Mouse (Mus musculus) left cerebral cortex, postnatal 4 days (tissue): ENCODE data around the gene Hsd17b10. TPM values are rescaled to one million over a fixed set of nuclear protein-coding genes. Genes with fewer than 3 reads are reported as not detected.

Experiments used
- DNase-seq: peaks from one replicate; pipeline ENCODE4 v3.0.0-alpha.2; 2022
- intact Hi-C: fragments of 180-260 bp; cut with DNase I; formaldehyde crosslinking; loops from one replicate; pipeline ENCODE4 v1.15.1; 2025
- total RNA-seq, 2 experiments: library from RNA; stranded (reverse); gene quantifications; 2 replicates each; pipeline ENCODE4 v1.2.3; 2021

The Hsd17b10 gene
- total RNA-seq, result 10 to 100 TPM; 49.0 to 58.2 TPM

DNA sequence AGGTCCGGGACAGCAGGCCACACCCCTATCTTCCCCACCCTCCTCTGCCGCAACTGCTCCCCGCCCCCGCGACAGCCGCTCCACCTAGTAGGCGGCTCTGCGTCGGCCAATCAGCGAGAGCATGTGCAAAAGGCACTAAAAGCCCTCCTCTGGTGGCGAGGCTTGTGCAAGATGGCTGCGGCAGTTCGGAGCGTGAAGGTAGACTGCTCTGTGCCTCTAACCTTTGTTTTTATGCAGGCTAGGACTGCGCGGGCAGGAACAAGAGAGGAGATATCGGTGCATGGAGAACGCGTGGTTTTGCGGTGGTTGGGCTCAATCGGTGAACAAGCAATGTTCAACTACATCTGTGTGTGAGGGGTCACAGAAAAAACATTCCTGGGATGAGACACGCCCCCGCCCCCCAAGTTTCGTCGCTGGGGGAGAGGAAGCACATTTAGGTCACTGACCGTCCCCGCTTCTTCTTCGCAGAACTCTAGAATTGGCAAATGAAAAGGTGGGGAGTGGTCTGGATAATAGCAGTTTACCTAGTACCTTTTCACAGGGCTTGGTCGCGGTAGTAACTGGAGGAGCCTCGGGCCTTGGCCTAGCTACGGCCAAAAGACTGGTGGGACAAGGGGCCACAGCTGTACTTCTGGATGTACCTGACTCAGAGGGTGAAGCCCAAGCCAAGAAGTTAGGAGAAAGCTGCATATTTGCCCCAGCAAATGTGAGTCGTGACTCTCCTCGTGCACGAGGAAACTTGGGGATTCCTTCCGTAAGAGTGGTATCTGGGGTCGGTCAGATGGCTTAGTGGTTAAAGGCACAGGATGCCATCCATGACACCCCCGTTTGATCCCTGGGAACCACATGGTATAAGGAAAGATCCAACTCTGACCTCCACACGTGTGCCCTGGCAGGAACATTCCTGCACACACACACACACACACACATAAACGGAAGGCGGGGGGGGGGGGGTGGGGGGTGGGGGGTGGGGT lies at the start of gene Hsd17b10:
Gene Hsd17b10, plus strand, starts transcription at position 109 of the 974 bp plus-strand sequence.
- intact Hi-C loops, result no loop called here

DNA sequence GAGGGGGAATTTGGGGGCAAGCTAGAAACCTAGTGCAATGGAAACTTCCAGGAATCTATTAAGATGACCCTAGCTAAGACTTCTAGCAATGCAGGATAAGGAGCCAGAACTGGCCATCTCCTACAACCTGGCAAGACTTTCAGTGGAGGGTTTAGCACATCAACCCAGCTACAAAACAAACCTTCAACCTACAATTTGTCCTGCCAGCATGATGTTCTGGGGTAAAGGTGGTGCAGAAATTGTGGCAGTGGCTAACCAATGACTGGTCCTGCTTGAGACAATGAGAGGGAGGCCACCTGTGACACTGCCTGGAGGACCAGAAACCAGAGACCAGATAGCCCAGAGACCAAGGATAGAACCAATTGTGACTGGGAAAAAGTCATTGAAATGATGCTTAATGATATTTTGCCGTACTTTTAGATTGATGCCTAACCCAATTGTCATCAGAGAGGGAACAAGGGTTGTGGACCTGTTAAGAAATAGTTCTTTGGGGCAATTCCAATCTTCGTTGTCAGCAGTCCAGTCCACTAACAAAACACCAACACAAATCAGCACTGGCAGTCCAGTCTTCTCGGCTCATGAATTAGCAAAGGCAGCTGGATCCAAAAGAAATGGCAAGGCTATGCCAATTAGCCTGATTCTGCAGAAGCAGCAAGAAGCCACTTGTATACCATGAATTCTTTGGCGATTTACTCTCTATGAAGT lies 2.5 kb upstream of the Hsd17b10 start:
- intact Hi-C loops, result no loop called here
- DNase-seq, result no peak

More for the DNA sequence above, at the start of gene Hsd17b10:
- DNase-seq, result peak; percentile 82

DNA sequence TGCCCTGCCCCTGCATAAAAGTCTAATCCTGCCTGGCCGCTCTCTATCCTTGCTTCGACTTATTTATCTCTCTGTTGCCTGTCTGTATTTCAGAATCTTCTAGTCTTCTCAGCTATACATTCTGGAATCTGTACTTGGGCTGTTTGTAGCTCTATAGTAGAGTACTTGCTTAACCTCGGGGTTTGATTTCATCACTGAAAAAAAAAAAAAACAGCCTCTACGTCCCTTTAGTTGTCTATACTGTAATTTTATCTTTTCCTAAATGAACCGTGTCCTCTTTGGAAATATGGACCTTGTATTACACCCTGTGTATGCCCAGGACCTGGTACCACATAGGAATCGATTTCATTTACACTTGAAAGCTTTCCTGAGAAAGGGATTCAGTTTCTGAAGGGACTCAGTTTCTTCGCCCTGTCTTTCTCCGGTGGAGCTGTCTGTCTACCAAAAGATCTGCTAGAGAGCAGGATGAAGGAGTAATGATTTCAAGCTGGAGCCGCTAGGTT lies 412 bp upstream of the Hsd17b10 start:
- intact Hi-C loops, result no loop called here
- no peak for DNase-seq

DNA sequence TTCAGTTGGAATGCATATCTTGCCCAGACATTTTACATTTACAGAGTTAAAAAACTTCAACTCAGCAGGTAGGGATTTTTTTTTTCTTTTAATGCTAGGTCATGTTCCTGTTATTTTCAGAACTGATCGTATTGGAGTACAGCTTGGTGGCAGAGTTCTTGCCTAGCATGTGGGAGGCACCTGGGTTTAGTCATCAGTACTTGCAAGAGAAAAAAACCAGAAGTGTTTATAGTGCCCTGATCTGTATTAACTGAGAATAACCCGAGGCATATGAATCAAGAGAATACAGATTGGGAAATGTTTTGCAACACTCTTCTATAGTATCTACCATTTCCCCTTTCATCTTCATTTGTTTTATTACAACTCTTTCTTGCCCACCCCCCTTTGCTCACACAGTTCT lies 1.2 kb downstream of the Hsd17b10 start:
- intact Hi-C loops, result no loop called here
- no peak for DNase-seq

DNA sequence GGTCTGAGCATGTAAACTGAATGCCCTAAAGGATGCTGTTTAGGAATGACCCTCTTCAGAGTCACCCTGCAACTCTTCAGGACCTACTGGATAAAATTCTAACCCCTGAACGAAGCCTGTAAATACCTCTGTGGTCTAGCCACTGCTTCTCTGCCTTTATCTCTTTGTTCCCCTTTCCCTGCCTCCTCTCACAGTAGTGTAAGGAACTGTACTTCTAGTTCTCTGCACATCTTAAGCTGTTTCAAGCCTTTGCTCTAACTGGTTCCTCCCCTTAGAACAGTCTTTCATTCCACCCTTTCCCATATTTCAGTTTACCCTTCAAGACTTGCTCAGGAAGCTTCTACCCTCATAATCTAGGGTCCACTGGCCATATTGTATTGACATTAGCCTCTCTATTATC lies 6.2 kb downstream of the Hsd17b10 start:
- intact Hi-C loops, result no loop called here
- no peak for DNase-seq

DNA sequence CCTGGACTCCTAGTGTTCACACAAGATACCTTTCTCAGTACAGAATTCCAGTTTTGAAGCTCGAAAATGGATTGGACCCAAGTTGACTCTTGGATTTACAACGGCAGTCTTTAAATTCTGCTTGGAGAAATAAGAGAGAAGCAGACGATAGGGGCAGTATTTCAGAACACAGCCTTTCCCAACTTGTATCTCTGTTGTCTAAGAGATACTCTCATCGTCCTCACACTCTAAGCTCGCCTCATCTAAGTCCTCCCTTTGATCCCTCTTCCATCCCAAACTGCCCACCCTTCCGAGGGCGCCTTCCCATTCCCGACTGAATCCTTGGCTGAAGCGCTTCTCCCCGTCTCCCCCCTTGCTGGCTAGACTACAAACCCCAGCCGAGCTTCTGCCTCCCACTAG lies 14.1 kb downstream of the Hsd17b10 start:
- no peak for DNase-seq
- intact Hi-C loops, result no loop called here

DNA sequence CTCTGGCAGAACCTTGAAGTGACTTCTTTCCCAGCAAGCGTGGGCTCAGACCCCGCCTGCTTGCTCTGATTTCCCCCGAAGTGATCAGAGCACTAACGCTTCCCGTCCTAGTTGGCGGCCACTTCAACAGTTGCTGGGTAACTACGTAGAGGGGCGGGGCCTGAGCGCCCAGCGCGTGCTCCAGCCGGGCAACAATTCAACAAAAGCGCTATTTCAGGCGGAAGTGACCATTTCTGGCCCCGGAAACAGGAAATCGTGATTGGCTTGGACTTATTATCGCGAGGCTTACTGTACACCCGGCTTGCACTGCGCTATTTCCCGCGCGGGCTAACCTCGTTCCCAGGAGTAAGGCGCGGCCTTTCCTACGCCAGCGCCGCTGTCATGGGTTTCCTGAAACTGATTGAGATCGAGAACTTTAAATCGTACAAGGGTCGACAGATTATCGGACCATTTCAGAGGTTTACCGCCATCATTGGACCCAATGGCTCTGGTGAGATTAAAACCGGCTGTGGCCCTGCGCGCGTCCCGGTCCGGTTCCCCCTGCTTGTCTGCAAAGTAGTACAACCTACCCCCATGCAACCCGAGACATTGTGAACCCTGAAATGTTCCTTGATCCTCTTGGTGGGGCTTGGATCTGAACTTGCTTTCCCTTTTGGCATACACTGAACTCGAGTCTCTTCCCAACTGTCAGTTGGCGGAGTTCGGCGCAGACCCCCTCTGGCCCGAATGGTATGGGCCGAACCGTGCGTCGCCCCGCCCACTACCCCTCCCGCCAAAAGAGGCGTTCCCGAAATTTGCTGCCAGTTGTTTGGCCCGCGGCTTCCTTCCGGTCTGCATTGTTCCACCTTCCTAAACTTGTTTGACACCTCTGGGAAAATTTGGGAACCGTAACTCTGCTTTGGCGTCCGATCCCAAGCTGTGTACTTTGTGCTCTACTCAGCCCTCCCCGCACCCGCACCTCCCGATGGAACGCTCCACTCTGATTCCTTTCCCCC lies 14.8 kb downstream of the Hsd17b10 start, which contains the start of the genes Ribc1 and Smc1a:
Gene Ribc1, minus strand, starts transcription at position 145 of the 995 bp plus-strand sequence.
Gene Smc1a, plus strand, starts transcription at position 278 of the 995 bp plus-strand sequence.
- intact Hi-C loops, result no loop called here
- peak; percentile 90 for DNase-seq

GRCm38 (mm10) chrX:152017186-152017585 lies 15.5 kb downstream of the Hsd17b10 start:
- intact Hi-C loops, result no loop called here
- DNase-seq, result no peak

DNA sequence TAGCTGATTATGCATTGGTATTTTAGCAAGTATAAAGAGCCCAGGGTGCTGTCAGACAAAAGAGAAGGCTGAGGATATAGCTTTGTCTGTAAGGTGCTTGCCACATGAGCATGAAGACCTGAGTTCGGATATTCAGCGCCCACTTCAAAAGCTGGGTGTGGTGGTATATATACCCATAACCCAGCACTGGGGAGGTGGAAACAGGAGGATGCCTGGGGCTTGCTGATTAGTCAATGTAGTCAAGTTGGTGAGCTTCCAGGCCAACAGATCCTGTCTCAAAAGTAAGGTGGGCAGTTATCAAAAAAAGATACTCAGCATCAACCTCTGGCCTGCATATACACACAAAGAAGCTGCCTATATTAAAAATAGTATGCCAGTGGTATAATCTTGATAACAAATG lies 17.6 kb downstream of the Hsd17b10 start:
- intact Hi-C loops, result no loop called here
- DNase-seq, result no peak

GRCm38 (mm10) chrX:152039865-152040264 lies 38.2 kb downstream of the Hsd17b10 start:
- intact Hi-C loops, result loop anchor here (10.0 kb wide), 1 partner anchor 105 kb away; the partner anchor contains the start of gene Iqsec2
- DNase-seq, result no peak

- intact Hi-C loops, result loop anchor here (10.0 kb wide), 1 partner anchor 98 kb away; the partner anchor contains the start of gene Iqsec2
- DNase-seq, result no peak
These were observed 45.6 kb downstream of the Hsd17b10 start for GRCm38 (mm10) chrX:152047230-152047629.

GRCm38 (mm10) chrX:152052546-152052945 lies 50.9 kb downstream of the Hsd17b10 start:
- no peak for DNase-seq
- intact Hi-C loops, result no loop called here

Other genes with a start within 250 kb of the Hsd17b10 start
- 100 to 1,000 TPM; 300 to 301 TPM for gene Huwe1, start 201.0 kb upstream of the Hsd17b10 start, total RNA-seq
- gene Ribc1, start 14.4 kb downstream of the Hsd17b10 start, total RNA-seq, result under 1 TPM; 0.24 to 0.76 TPM
- gene Smc1a, start 14.6 kb downstream of the Hsd17b10 start, total RNA-seq, result 10 to 100 TPM; 57.7 to 69.7 TPM
- gene Iqsec2, start 142.4 kb downstream of the Hsd17b10 start, total RNA-seq, result 10 to 100 TPM; 50.3 to 56.7 TPM
- gene Kdm5c, start 231.2 kb downstream of the Hsd17b10 start, total RNA-seq, result 10 to 100 TPM; 67.4 to 89.0 TPM